Mouse (Mus musculus) liver, embryonic 14.5 days (tissue): Measurements from ENCODE around the gene Olfr69.

ENCODE experiments used
- CTCF ChIP-seq: IDR thresholded peaks from 2 replicates; pipeline ENCODE4 v1.5.1; 2016; ENCODE audit warnings: antibody characterized with exemption, low read depth, control low read depth
- EP300 ChIP-seq: IDR thresholded peaks from 2 replicates; pipeline ENCODE4 v1.6.1; 2016; ENCODE audit warnings: antibody characterized with exemption, low read depth

DNA sequence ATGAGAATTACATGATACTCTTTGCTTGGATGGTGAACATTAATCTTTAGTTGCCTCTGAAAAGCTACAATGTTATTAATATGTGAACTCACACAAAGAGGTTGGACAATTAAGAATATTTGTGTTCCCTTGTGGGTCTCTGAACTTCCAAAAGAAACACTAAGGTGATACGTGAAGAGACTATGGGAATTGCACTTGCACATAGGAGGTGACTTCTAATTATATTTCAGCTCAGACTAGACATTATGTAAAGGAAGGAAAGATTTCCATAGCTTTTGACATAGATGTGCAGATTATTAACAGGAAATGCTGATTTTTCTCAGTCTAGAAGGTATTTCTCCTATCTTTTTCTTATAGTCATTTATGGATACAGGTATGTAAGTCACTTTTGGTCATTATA lies 41.3 kb downstream of the Olfr69 start, which contains the start of gene Olfr628:
- TF ChIP-seq CTCF = no peak
- TF ChIP-seq EP300 = no peak
